In the genomic region with DNA sequence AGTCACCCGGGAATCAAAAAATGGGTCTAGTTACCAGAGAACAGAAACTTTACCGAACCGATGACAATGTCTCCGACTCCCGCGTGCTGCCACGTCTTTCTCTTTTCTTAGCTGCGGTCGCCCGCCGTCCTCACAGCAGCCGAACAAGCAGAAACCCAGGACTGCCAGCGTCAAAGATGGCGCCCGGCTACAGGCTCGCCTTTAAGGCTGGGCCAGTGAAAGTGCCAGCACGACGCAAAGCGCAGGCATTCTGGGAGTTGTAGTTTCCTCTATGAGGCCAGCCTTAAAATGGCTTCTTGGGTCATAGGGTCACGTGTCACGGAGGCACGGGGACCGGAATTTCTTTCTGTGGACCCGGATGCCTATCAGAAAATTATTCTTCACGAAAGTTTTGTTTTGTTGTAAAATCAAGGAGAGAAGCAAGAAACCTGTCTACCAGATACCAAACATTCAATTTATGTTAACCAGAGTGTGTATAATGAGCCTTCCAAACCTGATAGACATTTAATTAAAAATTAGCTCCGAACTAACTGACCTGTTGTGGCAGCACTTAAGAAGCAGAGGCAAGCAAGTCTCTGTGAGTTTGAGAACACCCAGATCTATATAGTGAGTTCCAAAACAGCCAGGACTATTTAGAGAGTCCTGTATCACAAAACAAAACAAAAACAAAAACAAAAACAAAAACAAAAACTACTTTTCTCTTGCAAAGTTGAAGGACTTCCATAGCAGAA, we compare ENCODE assay signal across 1 mouse cellular context.
A peak's percentile ranks its signal among the peaks of the same experiment; 100 is the strongest.
TF ChIP-seq lines count a peak whose summit lies in the region.

A gene (minus strand): TSS at position 116 of the 731 bp plus-strand sequence.

TF ChIP-seq in CH12.LX, 34 proteins besides CTCF, POLR2A, EP300 and RAD21 (continued from another document):
- peak; percentile 79 for TF ChIP-seq NRF1 (IDR thresholded peaks at IDR 0.05; ENCODE audit: low read depth, low read length)
- no peak for TF ChIP-seq PAX5 (IDR thresholded peaks at IDR 0.05; ENCODE audit: low read length)
- TF ChIP-seq HCFC1 (IDR thresholded peaks at IDR 0.05; ENCODE audit: low read depth, low read length), result peak; percentile 100
- no peak for TF ChIP-seq UBTF (IDR thresholded peaks at IDR 0.05; ENCODE audit: low read depth, low read length)
- TF ChIP-seq BHLHE40 (IDR thresholded peaks at IDR 0.05; ENCODE audit: low read depth, low read length), result peak; percentile 98
- peak; percentile 81 for TF ChIP-seq POLR2AphosphoS2 (IDR thresholded peaks at IDR 0.05; ENCODE audit: low read depth, low read length)
- TF ChIP-seq ELF1 (IDR thresholded peaks at IDR 0.05; ENCODE audit: low read depth, low read length), result peak; percentile 82
- TF ChIP-seq MAZ (IDR thresholded peaks at IDR 0.05; ENCODE audit: low read depth, low read length), result no peak
- no peak for TF ChIP-seq ZC3H11A (IDR thresholded peaks at IDR 0.05; ENCODE audit: low read depth, low read length)
- TF ChIP-seq MYC (IDR thresholded peaks at IDR 0.05; ENCODE audit: low read depth, low read length), result peak; percentile 80; the same call in 1 of the 2 replicates
- peak; percentile 95 for TF ChIP-seq USF2 (conservative IDR thresholded peaks at IDR 0.05; ENCODE audit: low read depth, low read length)
- TF ChIP-seq TBP (conservative IDR thresholded peaks at IDR 0.05; ENCODE audit: low read depth, low read length), result peak; percentile 93
- TF ChIP-seq TCF12 (IDR thresholded peaks at IDR 0.05; ENCODE audit: low read depth, low read length), result peak; percentile 94
- TF ChIP-seq ZKSCAN1 (IDR thresholded peaks at IDR 0.05; ENCODE audit: borderline replicate concordance, low read depth, low read length), result no peak
- TF ChIP-seq SMC3 (IDR thresholded peaks at IDR 0.05; ENCODE audit: low read depth, low read length), result no peak
- TF ChIP-seq NELFE (IDR thresholded peaks at IDR 0.05; ENCODE audit: low read depth, low read length), result peak; percentile 82
- no peak; the same call in 1 of the 2 replicates for TF ChIP-seq CHD1 (IDR thresholded peaks at IDR 0.05; ENCODE audit: low read depth, low read length)
- 0 out of 2 replicates have a peak, but pooled peaks have one; percentile 48 for TF ChIP-seq RCOR1 (conservative IDR thresholded peaks at IDR 0.05; ENCODE audit: low read depth, low read length)
- TF ChIP-seq CHD2 (IDR thresholded peaks at IDR 0.05; ENCODE audit: low read length), result no peak; the same call in 1 of the 2 replicates
